Comparison of ENCODE assay signal across 23 mouse cellular contexts in genomic region chr4:102771598-102772357, GRCm38 (mm10).
"Had no signal": no experiment of that assay in that cellular context is flagged by ENCODE, and none has a peak within 500 bp of the region (broad histone marks: within the 10 kb centered on the region; RNA-seq: fewer than 3 reads in every experiment).

No protein-coding gene starts in this region.

- H3K27me3 ChIP-seq: hindbrain, embryonic 13.5 days; hindbrain, embryonic 15.5 days; intestine, embryonic 15.5 days; limb, embryonic 12.5 days had no signal

- H3K4me3 ChIP-seq: gastrocnemius, adult 2 months; heart, adult 2 months; hindbrain, embryonic 13.5 days; hindbrain, embryonic 15.5 days; intestine, embryonic 15.5 days; layer of hippocampus, adult 2 months; left cerebral cortex, adult 2 months; limb, embryonic 10.5 days; limb, embryonic 12.5 days had no signal

- DNase-seq: gastrocnemius, adult 2 months; gastrocnemius, postnatal 10 days; gastrocnemius, postnatal 36 days; heart, adult 2 months; heart, postnatal 10 days; heart, postnatal 4 days; kidney, adult 18-20 months; kidney, adult 8-10 months; kidney, postnatal 10 days; kidney, postnatal 25 days; kidney, postnatal 4 days; liver had no signal

- ATAC-seq: inflammation-experienced regulatory T-cells, adult 6 months; intestine, embryonic 15.5 days; intestine, postnatal 0 days had no signal

- H3K4me1 ChIP-seq: intestine, embryonic 15.5 days had no signal

- H3K9ac ChIP-seq: hindbrain, embryonic 13.5 days; hindbrain, embryonic 15.5 days; intestine, embryonic 15.5 days; limb, embryonic 12.5 days had no signal

- H3K36me3 ChIP-seq: hindbrain, embryonic 13.5 days; hindbrain, embryonic 15.5 days; intestine, embryonic 15.5 days; limb, embryonic 10.5 days; limb, embryonic 12.5 days had no signal

- H3K9me3 ChIP-seq: hindbrain, embryonic 13.5 days; hindbrain, embryonic 15.5 days; intestine, embryonic 15.5 days; limb, embryonic 10.5 days; limb, embryonic 12.5 days had no signal

- H3K4me2 ChIP-seq: heart, embryonic 11.5 days; hindbrain, embryonic 13.5 days; hindbrain, embryonic 15.5 days; intestine, embryonic 15.5 days; limb, embryonic 12.5 days; liver, embryonic 11.5 days had no signal

- H3K27ac ChIP-seq: gastrocnemius, adult 2 months; heart, adult 2 months; hindbrain, embryonic 13.5 days; hindbrain, embryonic 15.5 days; intestine, embryonic 15.5 days; layer of hippocampus, adult 2 months; left cerebral cortex, adult 2 months; limb, embryonic 10.5 days; limb, embryonic 12.5 days had no signal
